Mouse (Mus musculus) CH12.LX (cell line): Measurements from ENCODE around the gene Grtp1.

Experiments
- CTCF ChIP-seq, 2 experiments: IDR thresholded peaks in 1 of 2; conservative IDR thresholded peaks in 1 of 2; 2 replicates each; pipeline ENCODE4 v1.5.1; 2011 to 2012; ENCODE audit warnings: low read depth in 2 of 2, low read length in 2 of 2, improper control_type of control experiment in 1 of 2, inconsistent platforms in 1 of 2, mild to moderate bottlenecking in 1 of 2, moderate library complexity in 1 of 2
- ELF1 ChIP-seq: IDR thresholded peaks from 2 replicates; pipeline ENCODE4 v1.6.1; 2014; ENCODE audit warnings: low read depth, mild to moderate bottlenecking, inconsistent platforms, low read length, improper control_type of control experiment
- EP300 ChIP-seq: IDR thresholded peaks from 2 replicates; pipeline ENCODE4 v1.6.1; 2011; ENCODE audit warnings: low read length, improper control_type of control experiment
- KAT2A ChIP-seq: IDR thresholded peaks from 2 replicates; pipeline ENCODE4 v1.6.1; 2012; ENCODE audit warnings: low read length, improper control_type of control experiment, inconsistent platforms; ENCODE audit not compliant: insufficient replicate concordance
- MEF2A ChIP-seq: IDR thresholded peaks from 2 replicates; pipeline ENCODE4 v1.6.1; 2014; ENCODE audit warnings: low read depth, mild to moderate bottlenecking, inconsistent platforms, low read length, improper control_type of control experiment, borderline replicate concordance
- MYC ChIP-seq: IDR thresholded peaks from 2 replicates; pipeline ENCODE4 v1.6.1; 2011; ENCODE audit warnings: low read depth, mild to moderate bottlenecking, improper control_type of control experiment, low read length
- POLR2A ChIP-seq: IDR thresholded peaks from 2 replicates; pipeline ENCODE4 v1.6.1; 2011; ENCODE audit warnings: low read depth, mild to moderate bottlenecking, improper control_type of control experiment, low read length
- RCOR1 ChIP-seq: conservative IDR thresholded peaks from 2 replicates; pipeline ENCODE4 v1.6.1; 2012; ENCODE audit warnings: low read depth, mild to moderate bottlenecking, inconsistent platforms, low read length, improper control_type of control experiment
- ZC3H11A ChIP-seq: IDR thresholded peaks from 2 replicates; pipeline ENCODE4 v1.6.1; 2012; ENCODE audit warnings: low read depth, mild to moderate bottlenecking, inconsistent platforms, low read length, improper control_type of control experiment
- ZNF384 ChIP-seq: IDR thresholded peaks from 2 replicates; pipeline ENCODE4 v1.6.1; 2012; ENCODE audit warnings: low read depth, low read length, improper control_type of control experiment, inconsistent platforms

- TF ChIP-seq KAT2A (no peak), ZC3H11A (no peak), POLR2A (no peak), CTCF (conservative IDR thresholded peaks at IDR 0.05 in 1 of 2, IDR thresholded peaks at IDR 0.05 in 1 of 2; ENCODE audit: low read depth in 2 of 2, low read length in 2 of 2) (no peak), ZNF384 (no peak), RCOR1 (no peak), MEF2A (no peak), MYC (no peak), ELF1 (no peak), EP300 (no peak)
Observed at GRCm38 (mm10) chr8:13227184-13227583, 26.8 kb upstream of the Grtp1 start.
